Mouse (Mus musculus) neural tube, embryonic 15.5 days (tissue): ENCODE data around the gene Bcar3. TPM values are rescaled to one million over a fixed set of nuclear protein-coding genes. Genes with fewer than 3 reads are reported as not detected.
"Not testable (repeated sequence)": the region's sequence is repeated elsewhere in the genome, so short reads cannot be mapped to it uniquely, and the experiment has no call there.

Source experiments
- ATAC-seq: fragments of 200-750 bp; cut with Nextera tagmentation; 2 replicates; pipeline ENCODE4 v1.8.0; 2017; ENCODE audit warnings: mild to moderate bottlenecking, moderate TSS enrichment, moderate library complexity; ENCODE audit not compliant: low FRiP score
- H3K27ac ChIP-seq: fragments of 300-500 bp; sonication (generic); replicated peaks from 2 replicates; pipeline ENCODE4 v1.5.1; 2015; ENCODE audit warnings: mild to moderate bottlenecking, inconsistent platforms
- H3K27me3 ChIP-seq: fragments of 300-500 bp; sonication (generic); replicated peaks from 2 replicates; pipeline ENCODE4 v1.6.1; 2015; ENCODE audit warnings: inconsistent platforms
- H3K36me3 ChIP-seq: fragments of 300-500 bp; sonication (generic); 2 replicates; pipeline ENCODE4 v1.6.1; 2015; ENCODE audit warnings: inconsistent platforms
- H3K4me1 ChIP-seq: fragments of 300-500 bp; sonication (generic); 2 replicates; pipeline ENCODE4 v1.6.1; 2015; ENCODE audit warnings: inconsistent platforms
- H3K4me2 ChIP-seq: fragments of 300-500 bp; sonication (generic); 2 replicates; pipeline ENCODE4 v1.6.1; 2015; ENCODE audit warnings: inconsistent platforms, mild to moderate bottlenecking, moderate library complexity
- H3K4me3 ChIP-seq: fragments of 300-500 bp; sonication (generic); replicated peaks from 2 replicates; pipeline ENCODE4 v1.5.1; 2015; ENCODE audit warnings: mild to moderate bottlenecking, inconsistent platforms
- H3K9ac ChIP-seq: fragments of 300-500 bp; sonication (generic); replicated peaks from 2 replicates; pipeline ENCODE4 v1.6.1; 2015; ENCODE audit warnings: mild to moderate bottlenecking, inconsistent platforms
- H3K9me3 ChIP-seq: fragments of 300-500 bp; sonication (generic); replicated peaks from 2 replicates; pipeline ENCODE4 v1.6.1; 2016; ENCODE audit warnings: inconsistent platforms
- WGBS: fragments of 180-500 bp; shearing (Covaris S2); methylation state at CpG from one replicate; pipeline ENCODE4 v1.1.7; 2015; ENCODE audit warnings: mixed read lengths; 5-methylcytosine and 5-hydroxymethylcytosine counted together
- polyA plus RNA-seq: library from polyadenylated mRNA; unstranded; fragments of >200 nt; fragmentation: Nextera tagmentation; extraction: Ambion mirVana; gene quantifications from 2 replicates; pipeline ENCODE4 v1.2.1, GENCODE M21; 2015

Bcar3 gene
- polyA plus RNA-seq, 1 experiment from 2014 or later: 5.5 TPM

DNA sequence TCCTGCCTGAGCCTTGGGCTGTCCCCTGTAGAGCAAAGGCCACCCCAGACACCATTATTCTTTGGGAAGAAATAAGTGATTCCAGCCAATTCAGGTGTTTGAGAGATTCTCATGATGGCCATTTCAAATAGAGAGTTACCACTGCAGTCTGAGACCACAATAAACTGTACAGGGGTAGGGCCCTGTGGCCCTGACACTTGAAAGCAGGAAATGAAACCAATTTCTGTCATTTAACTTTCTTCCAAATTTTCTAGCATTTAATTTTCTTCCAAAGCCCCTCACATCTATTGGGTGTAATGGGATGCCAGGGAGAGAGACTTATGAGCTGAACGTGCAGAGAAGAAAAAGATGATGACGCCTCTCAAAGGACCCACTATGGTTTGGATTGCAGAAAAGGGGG is 97.2 kb downstream of the Bcar3 start:
- H3K27ac ChIP-seq: no peak overlapping the region
- ATAC-seq: no peak
- H3K4me2 ChIP-seq: no peak overlapping the region
- no peaks in the 10 kb centered on the region for H3K9me3 ChIP-seq
- no peaks in the 10 kb centered on the region for H3K27me3 ChIP-seq
- 76% methylated on average over 2 of the region's 2 CpGs for WGBS
- H3K4me3 ChIP-seq: no peak overlapping the region
- H3K9ac ChIP-seq: no peak overlapping the region
- no peaks in the 10 kb centered on the region for H3K36me3 ChIP-seq
- no peaks in the 10 kb centered on the region for H3K4me1 ChIP-seq

DNA sequence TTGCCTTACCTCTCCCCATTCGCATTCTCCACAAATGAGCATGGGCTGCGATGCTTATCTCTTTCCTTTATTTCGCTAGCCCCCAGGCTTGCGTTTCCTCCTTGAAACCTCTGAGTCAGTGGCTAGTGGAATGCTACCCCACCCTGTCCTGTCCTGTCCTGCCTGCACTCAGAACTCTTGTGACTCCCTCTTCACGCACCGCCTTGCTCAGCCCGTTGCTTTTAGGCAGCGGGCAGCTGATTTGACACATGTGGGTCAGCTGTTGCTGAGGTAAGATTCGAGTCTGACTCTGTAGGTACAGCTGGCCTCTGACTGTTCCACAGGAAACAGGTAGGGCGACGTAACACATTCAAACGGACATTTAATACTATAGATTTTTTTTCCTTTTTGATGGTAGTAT is 97.9 kb downstream of the Bcar3 start:
- H3K4me1 ChIP-seq: no peaks in the 10 kb centered on the region
- no peak overlapping the region for H3K4me2 ChIP-seq
- no peak overlapping the region for H3K27ac ChIP-seq
- H3K36me3 ChIP-seq: no peaks in the 10 kb centered on the region
- no peak overlapping the region for H3K4me3 ChIP-seq
- WGBS: 75% methylated on average over 12 of the region's 12 CpGs
- ATAC-seq: no peak
- no peaks in the 10 kb centered on the region for H3K27me3 ChIP-seq
- no peaks in the 10 kb centered on the region for H3K9me3 ChIP-seq
- H3K9ac ChIP-seq: no peak overlapping the region

DNA sequence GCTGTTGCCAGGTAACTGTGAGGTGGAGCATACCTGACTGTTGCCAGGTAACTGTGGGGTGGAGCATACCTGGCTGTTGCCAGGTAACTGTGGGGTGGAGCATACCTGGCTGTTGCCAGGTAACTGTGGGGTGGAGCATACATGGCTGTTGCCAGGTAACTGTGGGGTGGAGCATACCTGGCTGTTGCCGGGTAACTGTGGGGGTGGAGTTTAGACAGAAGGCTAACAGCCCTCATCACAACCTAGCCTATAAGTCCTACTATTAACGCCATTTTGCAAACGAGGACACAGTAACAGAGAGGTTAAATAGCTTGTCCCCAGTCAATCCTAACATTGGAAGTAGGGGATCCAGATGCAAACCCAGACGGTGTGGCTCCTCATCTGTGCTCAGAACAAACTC is 99.5 kb downstream of the Bcar3 start:
- 61% methylated on average over 4 of the region's 4 CpGs for WGBS
- not testable (repeated sequence) for H3K4me2 ChIP-seq, ATAC-seq, H3K4me1 ChIP-seq, H3K27me3 ChIP-seq, H3K9ac ChIP-seq, H3K4me3 ChIP-seq, H3K27ac ChIP-seq, H3K36me3 ChIP-seq, H3K9me3 ChIP-seq

DNA sequence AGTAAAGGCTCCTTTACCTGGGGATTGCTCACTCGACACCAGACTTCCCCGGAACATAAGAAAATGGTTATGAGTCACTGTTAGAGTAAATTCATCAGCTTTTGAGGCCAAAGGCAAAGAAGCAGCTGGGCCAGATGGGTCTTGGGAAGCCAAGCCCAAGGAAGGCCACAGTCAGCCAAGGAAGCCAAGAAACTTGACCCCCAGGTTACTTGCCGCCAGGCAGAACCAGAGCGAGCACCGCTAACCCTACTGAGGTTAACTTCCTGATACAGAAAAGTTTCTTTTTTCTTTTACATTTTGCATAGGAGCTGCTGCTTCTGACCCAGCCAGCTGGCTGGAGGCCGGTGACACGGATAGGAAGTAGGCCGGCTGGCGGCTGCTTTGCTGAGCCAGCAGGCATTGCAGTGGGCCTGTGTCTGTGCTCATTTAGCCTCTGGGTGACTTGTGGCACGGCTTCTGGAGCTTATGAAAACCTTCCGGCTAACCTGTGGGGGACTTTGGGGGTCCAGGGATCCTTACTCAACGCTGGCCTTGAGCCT is 100.0 kb downstream of the Bcar3 start:
- Histone ChIP-seq H3K4me1 (no peaks in the 10 kb centered on the region), H3K4me3 (no peak overlapping the region), H3K27ac (no peak overlapping the region), H3K9ac (no peak overlapping the region), H3K36me3 (no peaks in the 10 kb centered on the region), H3K27me3 (no peaks in the 10 kb centered on the region), H3K4me2 (no peak overlapping the region), H3K9me3 (no peaks in the 10 kb centered on the region)
- whole genome bisulfite sequencing: 91% methylated on average over 12 of the region's 12 CpGs
- ATAC-seq: no peak

DNA sequence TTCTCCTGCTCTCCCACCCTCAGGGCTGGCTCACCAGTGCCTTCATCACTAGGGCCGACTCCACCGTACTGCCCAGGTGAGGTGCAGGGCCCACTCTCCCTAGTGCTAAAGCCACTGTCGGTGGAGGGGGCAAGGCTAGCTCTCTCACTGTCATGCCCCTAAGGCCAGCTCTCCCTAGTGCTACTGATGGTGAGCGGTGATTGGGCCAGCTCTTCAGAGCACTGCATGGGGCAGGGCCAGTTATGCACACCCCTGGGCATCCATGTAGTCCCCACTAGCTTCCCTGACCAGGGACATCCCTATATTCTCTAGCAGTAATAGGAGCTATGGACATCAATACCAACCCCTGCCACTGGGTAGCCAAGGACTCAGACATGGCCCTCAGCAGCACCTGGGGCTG is 103.0 kb downstream of the Bcar3 start:
- H3K4me2 ChIP-seq: no peak overlapping the region
- no peak overlapping the region for H3K4me3 ChIP-seq
- H3K9ac ChIP-seq: no peak overlapping the region
- H3K9me3 ChIP-seq: no peaks in the 10 kb centered on the region
- WGBS: 89% methylated on average over 4 of the region's 4 CpGs
- no peaks in the 10 kb centered on the region for H3K27me3 ChIP-seq
- no peaks in the 10 kb centered on the region for H3K4me1 ChIP-seq
- no peak for ATAC-seq
- H3K36me3 ChIP-seq: no peaks in the 10 kb centered on the region
- no peak overlapping the region for H3K27ac ChIP-seq

DNA sequence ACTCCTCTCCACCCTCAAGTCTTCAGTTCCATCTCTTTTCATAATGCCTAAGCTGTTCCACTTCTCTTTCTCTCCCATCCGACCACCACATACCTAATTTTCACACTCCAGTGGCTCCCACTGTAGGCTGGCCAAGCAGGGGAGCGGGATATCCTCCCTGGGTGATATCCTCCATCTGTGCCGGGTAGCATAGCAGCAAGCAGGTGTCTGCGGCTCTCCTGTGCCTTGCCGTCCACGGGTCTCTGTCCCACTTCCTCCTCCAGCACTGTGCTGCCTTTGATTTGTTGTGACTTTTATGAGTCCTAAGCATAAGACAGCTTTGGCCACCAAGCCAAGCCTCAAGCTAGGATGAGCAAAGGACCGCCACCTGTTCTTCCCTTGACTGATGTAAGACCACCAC is 103.5 kb downstream of the Bcar3 start:
- WGBS: 80% methylated on average over 7 of the region's 7 CpGs
- no peak overlapping the region for H3K4me2 ChIP-seq
- no peak overlapping the region for H3K9ac ChIP-seq
- no peaks in the 10 kb centered on the region for H3K4me1 ChIP-seq
- H3K27ac ChIP-seq: no peak overlapping the region
- H3K27me3 ChIP-seq: no peaks in the 10 kb centered on the region
- ATAC-seq: no peak
- H3K4me3 ChIP-seq: no peak overlapping the region
- no peaks in the 10 kb centered on the region for H3K36me3 ChIP-seq
- no peaks in the 10 kb centered on the region for H3K9me3 ChIP-seq

DNA sequence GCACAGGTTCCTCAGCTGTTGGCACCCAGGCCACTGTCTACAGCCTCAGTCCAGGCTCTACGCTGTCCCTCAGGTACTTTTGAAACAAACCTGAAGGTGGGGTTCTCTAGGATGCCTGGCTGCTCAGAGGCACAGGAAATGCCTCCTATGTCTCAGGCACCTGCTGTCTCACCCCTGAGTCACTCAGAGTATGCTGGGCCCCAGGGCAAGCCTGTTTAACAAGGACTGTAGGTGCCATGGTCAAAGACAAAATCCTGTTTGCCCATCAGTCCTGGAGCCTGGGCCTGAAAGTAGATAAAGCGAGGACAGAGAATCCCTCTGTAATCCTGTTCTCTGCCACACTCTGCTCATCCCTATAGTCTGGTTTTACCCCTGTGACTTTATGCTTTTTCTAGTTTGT is 107.1 kb downstream of the Bcar3 start:
- no peak for ATAC-seq
- Histone ChIP-seq H3K4me1 (no peaks in the 10 kb centered on the region), H3K4me3 (no peak overlapping the region), H3K9me3 (no peaks in the 10 kb centered on the region), H3K4me2 (no peak overlapping the region), H3K36me3 (no peaks in the 10 kb centered on the region), H3K27me3 (no peaks in the 10 kb centered on the region), H3K27ac (no peak overlapping the region), H3K9ac (no peak overlapping the region)
- WGBS: 100% methylated on average over 2 of the region's 2 CpGs

DNA sequence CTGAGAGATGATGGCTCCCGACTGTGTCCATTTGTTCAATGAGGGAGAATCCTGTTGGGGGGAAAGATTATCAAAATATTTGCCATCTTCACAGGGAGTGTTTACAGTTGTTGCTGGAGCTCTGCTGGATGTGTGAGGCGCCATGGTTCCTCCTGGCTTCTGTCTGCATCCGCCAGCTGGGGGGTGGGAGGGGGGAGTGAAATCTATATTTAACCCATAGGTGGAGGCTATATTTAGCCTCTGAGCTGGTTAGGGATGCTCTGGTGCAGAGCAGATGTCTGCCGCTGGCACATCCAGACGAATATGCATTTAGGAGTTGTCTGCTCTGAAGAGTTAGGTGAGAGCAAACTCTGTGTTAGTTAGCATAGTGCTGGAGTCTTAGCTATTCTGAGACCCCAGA is 108.2 kb downstream of the Bcar3 start:
- no peak for ATAC-seq
- no peaks in the 10 kb centered on the region for H3K4me1 ChIP-seq
- H3K27me3 ChIP-seq: no peaks in the 10 kb centered on the region
- H3K9me3 ChIP-seq: no peaks in the 10 kb centered on the region
- H3K9ac ChIP-seq: no peak overlapping the region
- H3K27ac ChIP-seq: no peak overlapping the region
- no peak overlapping the region for H3K4me3 ChIP-seq
- 74% methylated on average over 5 of the region's 5 CpGs for WGBS
- H3K4me2 ChIP-seq: no peak overlapping the region
- H3K36me3 ChIP-seq: no peaks in the 10 kb centered on the region

DNA sequence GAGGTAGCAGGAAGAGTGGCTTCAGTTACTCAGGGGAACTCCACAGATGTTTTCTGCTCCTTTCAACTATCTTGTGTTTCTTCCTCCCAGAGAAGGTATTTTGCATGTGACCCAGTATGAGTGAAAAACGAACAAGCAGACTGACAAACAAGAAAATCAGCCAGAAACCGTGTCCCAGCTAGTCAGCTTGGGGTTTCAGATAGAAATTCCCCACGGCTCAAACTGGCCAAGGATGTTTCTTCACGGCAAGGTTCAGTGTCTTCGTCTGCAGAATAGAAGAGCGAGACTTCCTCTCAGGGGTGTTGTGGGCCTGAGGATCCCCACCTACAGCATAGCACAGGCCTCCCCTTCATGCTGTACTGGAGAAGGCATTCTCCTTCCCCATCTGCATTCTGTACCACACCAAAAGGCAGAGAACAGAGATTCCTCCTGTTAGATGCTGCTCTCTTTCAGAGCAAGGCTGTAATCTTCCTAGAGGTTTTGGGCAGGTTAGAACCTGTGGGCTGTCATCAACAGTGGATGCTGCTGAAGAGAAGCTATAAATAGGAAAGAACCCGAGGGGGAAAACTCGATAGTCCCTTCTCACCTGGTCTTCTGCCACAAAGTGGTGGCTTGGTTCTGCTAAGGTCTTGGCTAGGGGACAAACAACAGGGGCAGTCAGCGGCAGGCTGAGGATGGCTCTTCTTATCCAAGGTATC is 110.1 kb downstream of the Bcar3 start:
- Histone ChIP-seq H3K9ac (no peak overlapping the region), H3K4me2 (no peak overlapping the region), H3K4me1 (no peaks in the 10 kb centered on the region), H3K27ac (no peak overlapping the region), H3K36me3 (no peaks in the 10 kb centered on the region), H3K9me3 (no peaks in the 10 kb centered on the region), H3K4me3 (no peak overlapping the region), H3K27me3 (no peaks in the 10 kb centered on the region)
- no peak for ATAC-seq
- 86% methylated on average over 9 of the region's 9 CpGs for WGBS

DNA sequence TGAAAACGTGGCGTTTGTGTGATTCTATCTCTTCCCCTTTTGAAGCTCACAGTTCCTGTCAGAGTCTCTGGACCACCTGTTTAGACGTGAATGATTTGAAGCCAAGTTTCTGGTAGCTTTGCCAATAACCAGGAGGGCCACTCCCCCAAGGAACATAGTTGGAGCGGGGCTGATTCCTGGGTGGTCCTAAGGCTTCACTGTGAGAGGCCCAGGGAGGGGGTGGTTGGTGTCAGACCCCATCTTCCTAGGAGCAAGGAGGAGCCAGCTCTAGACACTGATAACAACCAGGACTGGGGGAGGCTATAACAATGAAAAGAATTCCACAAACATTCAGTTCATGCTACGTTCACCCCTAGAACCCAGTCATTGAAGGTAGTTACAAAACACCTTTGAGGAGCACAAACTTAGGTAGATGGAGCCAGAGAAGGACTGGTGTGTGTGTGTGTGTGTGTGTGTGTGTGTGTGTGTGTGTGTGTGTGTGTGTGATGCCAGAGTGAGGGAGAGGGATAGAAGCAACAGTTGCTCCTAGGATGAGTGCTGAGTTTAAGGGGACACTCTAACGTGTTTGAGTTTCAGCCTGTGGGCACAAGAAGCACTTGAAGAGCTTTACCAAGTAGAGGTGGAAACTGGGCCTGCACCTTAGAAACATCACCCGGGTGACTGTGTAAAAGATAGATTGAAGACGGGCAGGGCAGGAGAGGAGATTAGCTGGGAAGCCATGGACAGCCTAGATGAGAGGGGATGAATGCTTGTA is 111.4 kb downstream of the Bcar3 start:
- Histone ChIP-seq H3K4me3 (no peak overlapping the region), H3K27ac (no peak overlapping the region), H3K9me3 (no peaks in the 10 kb centered on the region), H3K9ac (no peak overlapping the region), H3K4me1 (no peaks in the 10 kb centered on the region), H3K4me2 (no peak overlapping the region), H3K27me3 (no peaks in the 10 kb centered on the region), H3K36me3 (no peaks in the 10 kb centered on the region)
- WGBS: 76% methylated on average over 8 of the region's 8 CpGs
- ATAC-seq: no peak

DNA sequence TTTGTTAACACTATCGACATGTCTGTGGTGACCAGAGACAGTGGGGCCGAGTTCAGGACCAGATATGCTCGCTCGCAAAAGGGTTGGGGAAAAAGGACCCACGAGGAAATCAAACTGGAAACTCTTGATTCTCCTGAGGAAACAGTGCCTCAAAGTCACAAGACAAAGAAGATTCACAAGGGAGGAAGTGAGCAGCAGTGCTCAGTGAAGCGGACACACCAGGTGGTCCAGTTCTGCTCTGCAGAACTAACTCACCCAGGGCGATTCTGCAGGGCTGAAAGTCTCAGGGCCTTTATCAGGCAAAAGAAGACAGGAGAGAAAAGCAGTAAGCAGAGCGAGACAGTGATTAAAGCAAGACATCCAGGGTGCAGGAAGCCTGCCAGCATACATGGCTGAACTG is 112.5 kb downstream of the Bcar3 start:
- H3K4me3 ChIP-seq: no peak overlapping the region
- no peak overlapping the region for H3K4me2 ChIP-seq
- no peaks in the 10 kb centered on the region for H3K36me3 ChIP-seq
- H3K9ac ChIP-seq: no peak overlapping the region
- WGBS: 67% methylated on average over 8 of the region's 8 CpGs
- H3K9me3 ChIP-seq: no peaks in the 10 kb centered on the region
- H3K27ac ChIP-seq: no peak overlapping the region
- no peaks in the 10 kb centered on the region for H3K27me3 ChIP-seq
- H3K4me1 ChIP-seq: no peaks in the 10 kb centered on the region
- ATAC-seq: no peak

DNA sequence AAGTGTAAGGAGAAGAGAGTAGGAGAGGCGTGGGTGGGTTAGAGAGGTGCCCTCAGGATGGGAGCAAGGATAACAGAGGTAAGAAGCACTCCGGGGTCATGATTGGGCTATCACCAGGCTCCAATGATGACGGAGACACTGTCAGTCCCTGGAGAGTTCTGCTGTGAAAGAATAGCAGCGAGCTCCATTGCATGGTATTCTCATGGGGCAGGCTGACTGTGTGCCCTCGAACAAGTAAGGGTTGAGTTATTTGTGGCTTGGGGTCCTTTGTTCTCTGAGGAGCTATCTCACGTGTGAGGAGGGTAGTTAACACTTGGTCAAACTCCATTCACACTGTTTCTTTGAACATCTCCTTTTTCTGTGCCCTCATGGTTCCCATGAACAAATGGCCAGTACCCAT is 113.8 kb downstream of the Bcar3 start:
- 87% methylated on average over 6 of the region's 6 CpGs for WGBS
- no peak overlapping the region for H3K9ac ChIP-seq
- H3K4me1 ChIP-seq: no peaks in the 10 kb centered on the region

More for the DNA sequence above, 113.8 kb downstream of the Bcar3 start:
- Histone ChIP-seq H3K36me3 (no peaks in the 10 kb centered on the region), H3K4me2 (no peak overlapping the region), H3K4me3 (no peak overlapping the region), H3K9me3 (no peaks in the 10 kb centered on the region), H3K27me3 (no peaks in the 10 kb centered on the region; the same call in 1 of the 2 replicates), H3K27ac (no peak overlapping the region)
- no peak for ATAC-seq
